Mouse (Mus musculus): ENCODE data around the gene Ugt1a7c. TPM values are rescaled to one million over a fixed set of nuclear protein-coding genes. Genes with fewer than 3 reads are reported as not detected.
A peak's percentile ranks its signal among the peaks of the same experiment; 100 is the strongest.
"Not testable (repeated sequence)": the region's sequence is repeated elsewhere in the genome, so short reads cannot be mapped to it uniquely, and the experiment has no call there.

Gene Ugt1a7c
- polyA plus RNA-seq, 1 experiment from 2014 or later: 1.1 TPM

DNA sequence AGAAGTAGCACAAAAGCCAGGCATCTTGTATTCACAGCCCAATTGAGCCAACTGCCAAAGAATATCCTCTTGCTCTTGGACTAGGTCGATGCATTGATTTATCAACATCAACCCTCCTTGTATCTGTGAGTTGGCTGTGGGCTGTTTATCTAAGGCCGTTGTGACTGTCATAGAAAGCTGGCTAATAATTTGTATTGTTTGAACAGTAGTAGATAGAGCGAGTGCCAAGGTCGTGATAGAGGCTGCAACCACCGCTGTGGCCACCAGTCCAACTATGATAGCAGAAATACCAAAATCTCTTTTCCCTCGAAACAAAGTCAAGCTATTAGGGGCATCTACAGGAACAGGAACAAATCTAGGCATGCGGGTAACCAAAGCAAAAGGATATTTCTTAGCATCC, 77.3 kb downstream of the Ugt1a7c start:
- 89% methylated on average over 6 of the region's 7 CpGs for WGBS

DNA sequence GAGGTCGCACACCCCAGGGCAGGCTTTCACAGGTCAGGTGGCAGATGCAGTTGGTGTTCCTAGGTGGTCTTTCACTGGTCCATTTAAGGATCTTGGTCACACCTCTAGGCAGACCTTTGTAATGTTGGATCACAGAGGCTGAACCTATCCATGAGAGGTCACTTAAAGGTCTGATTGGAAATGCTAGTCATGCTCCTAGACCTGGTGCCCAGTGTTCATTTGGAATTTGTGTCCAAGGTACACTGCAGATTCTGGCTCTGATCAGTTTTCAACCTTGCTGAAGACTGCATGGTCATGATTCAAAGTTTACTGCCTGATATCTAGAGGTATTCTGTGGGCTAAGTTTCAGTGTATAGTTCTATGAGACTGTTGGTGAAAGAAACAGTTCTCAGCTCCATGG, 84.8 kb downstream of the Ugt1a7c start:
- H3K4me1 ChIP-seq (replicated peaks): no peaks in the 10 kb centered on the region
- H3K27ac ChIP-seq: no peak overlapping the region
- H3K4me3 ChIP-seq: no peak overlapping the region
- H3K36me3 ChIP-seq: no peaks in the 10 kb centered on the region
- DNase-seq (ENCODE audit: low spot score): no peak
- H3K9me3 ChIP-seq: peaks cover 24% of the 10 kb centered on the region
- WGBS: 84% methylated on average over 1 of the region's 1 CpGs
- H3K27me3 ChIP-seq (ENCODE audit: insufficient read depth, poor library complexity, severe bottlenecking): no peaks in the 10 kb centered on the region

More for the DNA sequence above, 77.3 kb downstream of the Ugt1a7c start:
- peaks cover 13% of the 10 kb centered on the region for H3K9me3 ChIP-seq
- not testable (repeated sequence) for H3K27me3 ChIP-seq (ENCODE audit: insufficient read depth, poor library complexity, severe bottlenecking); DNase-seq (ENCODE audit: low spot score); H3K27ac ChIP-seq; H3K4me3 ChIP-seq; H3K36me3 ChIP-seq; H3K4me1 ChIP-seq (replicated peaks)

DNA sequence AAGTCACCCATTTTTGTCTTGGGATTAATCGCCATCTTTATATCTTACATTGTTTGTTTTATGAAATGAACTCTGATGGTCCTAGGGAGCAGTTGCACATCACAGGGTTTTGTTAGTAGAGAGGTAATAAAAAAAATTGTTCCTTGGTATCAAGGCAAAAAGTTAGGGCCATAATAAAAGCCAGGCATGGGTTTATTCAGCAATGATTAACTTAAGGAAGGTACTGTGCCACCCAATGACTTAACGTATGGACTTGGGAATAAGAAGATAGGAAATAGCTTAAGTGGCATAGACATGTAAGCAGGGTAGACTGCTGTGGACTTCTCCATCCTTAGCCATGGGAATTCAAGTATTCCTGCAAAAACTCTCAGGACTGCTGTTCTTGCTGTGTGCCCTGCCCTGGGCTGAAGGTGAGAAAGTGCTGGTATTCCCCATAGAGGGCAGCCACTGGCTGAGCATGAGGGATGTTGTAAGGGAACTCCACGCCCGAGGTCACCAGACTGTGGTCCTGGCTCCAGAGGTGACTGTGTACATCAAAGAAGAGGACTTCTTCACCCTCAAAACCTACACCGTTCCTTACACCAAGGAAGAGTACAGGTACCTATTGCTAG, 91.6 kb downstream of the Ugt1a7c start:
- Histone ChIP-seq H3K4me3 (no peak overlapping the region), H3K4me1 (replicated peaks) (no peaks in the 10 kb centered on the region), H3K36me3 (no peaks in the 10 kb centered on the region), H3K27ac (no peak overlapping the region), H3K9me3 (no peaks in the 10 kb centered on the region), H3K27me3 (ENCODE audit: insufficient read depth, poor library complexity, severe bottlenecking) (no peaks in the 10 kb centered on the region)
- WGBS: 89% methylated on average over 5 of the region's 5 CpGs
- DNase-seq (ENCODE audit: low spot score): no peak

GRCm38 (mm10) chr1:88192136-88192535, 97.3 kb downstream of the Ugt1a7c start:
- DNase-seq (ENCODE audit: low spot score): no peak
- H3K27me3 ChIP-seq (ENCODE audit: insufficient read depth, poor library complexity, severe bottlenecking): no peaks in the 10 kb centered on the region
- WGBS: 67% methylated on average over 3 of the region's 3 CpGs

DNA sequence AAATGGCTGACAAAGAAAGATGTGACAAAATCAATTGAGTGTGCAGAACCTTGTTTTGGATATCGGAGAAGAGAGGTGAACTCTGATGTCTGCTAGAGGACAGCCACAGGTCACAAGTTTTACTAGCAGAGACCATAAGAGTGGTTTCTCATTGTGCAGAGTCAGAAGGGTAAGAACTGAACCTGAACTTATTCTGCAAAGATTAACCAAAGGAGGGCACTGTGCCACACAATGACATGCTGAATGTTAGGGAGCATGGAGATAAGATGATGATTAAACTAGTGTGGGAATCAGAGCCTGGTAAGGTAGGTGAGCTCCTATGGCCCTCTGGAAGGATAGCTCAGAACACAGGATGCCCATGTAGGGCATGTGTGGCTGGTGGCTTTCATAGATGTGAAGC, 100.8 kb downstream of the Ugt1a7c start:
- DNase-seq (ENCODE audit: low spot score): no peak
- 86% methylated on average over 1 of the region's 1 CpGs for WGBS
- no peaks in the 10 kb centered on the region for H3K36me3 ChIP-seq
- 0 out of 2 replicates have a peak, but pooled peaks cover 4% of the 10 kb centered on the region for H3K27me3 ChIP-seq (ENCODE audit: insufficient read depth, poor library complexity, severe bottlenecking)
- no peaks in the 10 kb centered on the region for H3K4me1 ChIP-seq (replicated peaks)
- H3K9me3 ChIP-seq: no peaks in the 10 kb centered on the region
- no peak overlapping the region for H3K27ac ChIP-seq
- H3K4me3 ChIP-seq: no peak overlapping the region

More at GRCm38 (mm10) chr1:88192136-88192535, 97.3 kb downstream of the Ugt1a7c start:
- no peak overlapping the region for H3K4me3 ChIP-seq
- H3K4me1 ChIP-seq (replicated peaks): no peaks in the 10 kb centered on the region
- H3K36me3 ChIP-seq: no peaks in the 10 kb centered on the region
- no peaks in the 10 kb centered on the region for H3K9me3 ChIP-seq
- H3K27ac ChIP-seq: no peak overlapping the region

- Histone ChIP-seq H3K27ac (no peak overlapping the region), H3K27me3 (ENCODE audit: insufficient read depth, poor library complexity, severe bottlenecking) (0 out of 2 replicates have a peak, but pooled peaks cover 4% of the 10 kb centered on the region), H3K4me3 (no peak overlapping the region), H3K36me3 (no peaks in the 10 kb centered on the region), H3K4me1 (replicated peaks) (no peaks in the 10 kb centered on the region), H3K9me3 (no peaks in the 10 kb centered on the region)
- 79% methylated on average over 3 of the region's 3 CpGs for WGBS
- no peak for DNase-seq (ENCODE audit: low spot score)
Measured at GRCm38 (mm10) chr1:88197443-88197842, 102.6 kb downstream of the Ugt1a7c start.

DNA sequence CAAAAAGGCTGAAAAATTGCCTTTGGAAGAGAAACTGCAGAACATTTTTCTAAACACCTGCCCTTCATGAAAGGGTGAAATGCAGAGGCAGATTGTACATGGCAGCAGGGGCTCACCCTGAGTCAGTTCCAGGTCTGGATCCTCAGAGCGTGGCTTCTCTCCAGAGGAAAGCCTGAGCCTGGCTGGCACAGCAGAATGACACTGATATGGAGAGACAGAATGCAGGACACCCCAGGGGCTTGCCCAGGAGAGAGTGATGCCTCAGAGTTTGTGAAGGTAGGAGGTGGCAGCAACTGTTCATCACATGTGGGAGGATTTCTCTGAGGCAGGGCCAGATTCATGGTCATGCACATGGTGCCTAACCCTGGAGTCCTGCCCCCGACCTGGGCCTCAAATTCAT, 105.1 kb downstream of the Ugt1a7c start:
- no peak overlapping the region for H3K27ac ChIP-seq
- peaks cover 15% of the 10 kb centered on the region for H3K27me3 ChIP-seq (ENCODE audit: insufficient read depth, poor library complexity, severe bottlenecking)
- H3K9me3 ChIP-seq: peaks cover 15% of the 10 kb centered on the region
- no peak for DNase-seq (ENCODE audit: low spot score)
- no peaks in the 10 kb centered on the region; the same call in 1 of the 2 replicates for H3K36me3 ChIP-seq
- H3K4me3 ChIP-seq: no peak overlapping the region
- 77% methylated on average over 2 of the region's 2 CpGs for WGBS
- peaks cover under 1% of the 10 kb centered on the region; the same call in 1 of the 2 replicates for H3K4me1 ChIP-seq (replicated peaks)

- Histone ChIP-seq H3K9me3 (peaks cover 16% of the 10 kb centered on the region), H3K4me1 (replicated peaks) (peaks cover 5% of the 10 kb centered on the region; the same call in 1 of the 2 replicates), H3K27ac (no peak within 1 kb of the TSS), H3K4me3 (no peak within 1 kb of the TSS), H3K27me3 (ENCODE audit: insufficient read depth, poor library complexity, severe bottlenecking) (peaks cover 16% of the 10 kb centered on the region), H3K36me3 (no peaks in the 10 kb centered on the region; the same call in 1 of the 2 replicates)
- 81% methylated on average over 7 of the region's 7 CpGs for WGBS
- no peak for DNase-seq (ENCODE audit: low spot score)
Measured at GRCm38 (mm10) chr1:88200456-88200855, 105.6 kb downstream of the Ugt1a7c start, which contains the start of gene Ugt1a2. Gene Ugt1a2 (plus strand): TSS chr1:88200601.

GRCm38 (mm10) chr1:88205294-88205922, 110.5 kb downstream of the Ugt1a7c start, which contains the start of gene Dnajb3:
Gene Dnajb3 (minus strand): TSS chr1:88205782.
- H3K9me3 ChIP-seq: peaks cover 19% of the 10 kb centered on the region
- H3K36me3 ChIP-seq: no peaks in the 10 kb centered on the region; the same call in 1 of the 2 replicates
- peak within 1 kb of the TSS; percentile 62 for H3K4me3 ChIP-seq
- peak; percentile 88 for DNase-seq (ENCODE audit: low spot score)
- H3K27ac ChIP-seq: peak within 1 kb of the TSS; percentile 91
- 6% methylated on average over 62 of the region's 62 CpGs for WGBS
- H3K27me3 ChIP-seq (ENCODE audit: insufficient read depth, poor library complexity, severe bottlenecking): peaks cover 25% of the 10 kb centered on the region
- H3K4me1 ChIP-seq (replicated peaks): peaks cover 8% of the 10 kb centered on the region; the same call in 1 of the 2 replicates

- WGBS: 80% methylated on average over 2 of the region's 2 CpGs
- Histone ChIP-seq H3K27me3 (ENCODE audit: insufficient read depth, poor library complexity, severe bottlenecking) (peaks cover 23% of the 10 kb centered on the region), H3K36me3 (no peaks in the 10 kb centered on the region; the same call in 1 of the 2 replicates)
Measured at GRCm38 (mm10) chr1:88206843-88207479, 112.1 kb downstream of the Ugt1a7c start.

GRCm38 (mm10) chr1:88211812-88212211, 117.0 kb downstream of the Ugt1a7c start, which contains the start of gene Ugt1a1:
Gene Ugt1a1 (plus strand): TSS chr1:88211959.
- DNase-seq (ENCODE audit: low spot score): peak; percentile 9
- H3K4me1 ChIP-seq (replicated peaks): no peaks in the 10 kb centered on the region
- H3K36me3 ChIP-seq: no peaks in the 10 kb centered on the region
- H3K27ac ChIP-seq: no peak within 1 kb of the TSS
- peaks cover 7% of the 10 kb centered on the region; the same call in 1 of the 2 replicates for H3K27me3 ChIP-seq (ENCODE audit: insufficient read depth, poor library complexity, severe bottlenecking)
- H3K4me3 ChIP-seq: no peak within 1 kb of the TSS
- 70% methylated on average over 8 of the region's 8 CpGs for WGBS
- peaks cover 53% of the 10 kb centered on the region for H3K9me3 ChIP-seq

More at GRCm38 (mm10) chr1:88206843-88207479, 112.1 kb downstream of the Ugt1a7c start:
- Histone ChIP-seq H3K4me1 (replicated peaks) (peaks cover 8% of the 10 kb centered on the region; the same call in 1 of the 2 replicates), H3K4me3 (no peak overlapping the region), H3K9me3 (peaks cover 26% of the 10 kb centered on the region), H3K27ac (no peak overlapping the region)
- no peak for DNase-seq (ENCODE audit: low spot score)

DNA sequence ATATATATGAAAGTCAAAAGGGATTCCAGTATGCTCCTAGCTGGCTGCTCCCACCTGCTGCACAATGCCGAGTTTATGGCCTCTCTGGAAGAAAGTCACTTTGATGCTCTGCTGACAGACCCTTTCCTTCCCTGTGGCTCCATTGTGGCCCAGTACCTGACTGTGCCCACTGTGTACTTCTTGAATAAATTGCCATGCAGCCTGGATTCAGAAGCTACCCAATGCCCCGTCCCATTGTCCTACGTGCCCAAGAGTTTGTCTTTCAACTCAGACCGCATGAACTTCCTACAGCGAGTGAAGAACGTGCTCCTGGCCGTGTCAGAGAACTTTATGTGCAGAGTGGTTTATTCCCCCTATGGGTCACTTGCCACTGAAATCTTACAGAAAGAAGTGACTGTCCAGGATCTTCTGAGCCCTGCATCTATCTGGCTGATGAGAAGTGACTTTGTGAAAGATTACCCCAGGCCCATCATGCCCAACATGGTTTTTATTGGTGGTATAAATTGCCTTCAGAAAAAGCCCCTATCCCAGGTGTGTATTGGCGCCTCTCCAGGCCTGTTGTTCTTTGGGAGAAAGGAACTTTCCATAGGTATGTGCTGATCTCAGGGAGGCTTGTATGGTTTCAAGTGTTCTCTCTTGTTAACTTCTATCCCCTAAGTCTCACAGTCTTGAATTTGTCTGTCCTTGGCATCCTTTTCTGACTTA, 117.6 kb downstream of the Ugt1a7c start:
- WGBS: 64% methylated on average over 8 of the region's 8 CpGs
- Histone ChIP-seq H3K9me3 (peaks cover 53% of the 10 kb centered on the region), H3K27me3 (ENCODE audit: insufficient read depth, poor library complexity, severe bottlenecking) (no peaks in the 10 kb centered on the region), H3K4me1 (replicated peaks) (no peaks in the 10 kb centered on the region), H3K4me3 (no peak overlapping the region), H3K27ac (no peak overlapping the region), H3K36me3 (no peaks in the 10 kb centered on the region)
- DNase-seq (ENCODE audit: low spot score): peak; percentile 5

All from hindbrain, embryonic 10.5 days (tissue).